Mouse (Mus musculus) gastrocnemius, adult 18-20 months (tissue): ENCODE results near the gene Sstr5. TPM values are rescaled to one million over a fixed set of nuclear protein-coding genes. Genes with fewer than 3 reads are reported as not detected.

Source experiments
- DNase-seq: peaks from one replicate; pipeline ENCODE4 v3.0.0; 2021; ENCODE audit warnings: low spot score
- total RNA-seq, 2 experiments: library from RNA; stranded (reverse); gene quantifications; 2 replicates each; pipeline ENCODE4 v1.2.3; 2021

The Sstr5 gene
- total RNA-seq, 2 experiments from 2014 or later, result not detected

- peak; percentile 60 for DNase-seq
Observed at GRCm38 (mm10) chr17:25474330-25475077, 22.6 kb downstream of the Sstr5 start.

- DNase-seq, result no peak
Observed at GRCm38 (mm10) chr17:25472044-25472443, 25.0 kb downstream of the Sstr5 start.

- DNase-seq, result no peak
Observed at GRCm38 (mm10) chr17:25471418-25471817, 25.7 kb downstream of the Sstr5 start.

- peak; percentile 44 for DNase-seq
Observed at GRCm38 (mm10) chr17:25469798-25470197, 27.3 kb downstream of the Sstr5 start.

GRCm38 (mm10) chr17:25468301-25468700, 28.8 kb downstream of the Sstr5 start:
- no peak for DNase-seq

GRCm38 (mm10) chr17:25467781-25468180, 29.3 kb downstream of the Sstr5 start:
- no peak for DNase-seq

- DNase-seq, result no peak
Observed at GRCm38 (mm10) chr17:25466257-25466656, 30.8 kb downstream of the Sstr5 start.

- no peak for DNase-seq
Observed at GRCm38 (mm10) chr17:25464091-25464490, 33.0 kb downstream of the Sstr5 start.

- no peak for DNase-seq
Observed at GRCm38 (mm10) chr17:25463326-25463945, 33.7 kb downstream of the Sstr5 start.

- no peak for DNase-seq
Observed at GRCm38 (mm10) chr17:25462236-25462875, 34.7 kb downstream of the Sstr5 start.

GRCm38 (mm10) chr17:25456540-25456939, 40.5 kb downstream of the Sstr5 start:
- DNase-seq, result no peak

- DNase-seq, result no peak
Observed at GRCm38 (mm10) chr17:25454272-25454671, 42.8 kb downstream of the Sstr5 start, which contains the start of gene Tekt4. Tekt4 (plus strand) TSS chr17:25454615.

GRCm38 (mm10) chr17:25452246-25452965, 44.7 kb downstream of the Sstr5 start:
- no peak for DNase-seq

GRCm38 (mm10) chr17:25450329-25450728, 46.8 kb downstream of the Sstr5 start:
- no peak for DNase-seq

- DNase-seq, result no peak
Observed at GRCm38 (mm10) chr17:25447865-25448264, 49.2 kb downstream of the Sstr5 start.

GRCm38 (mm10) chr17:25445841-25446240, 51.2 kb downstream of the Sstr5 start:
- DNase-seq, result no peak

GRCm38 (mm10) chr17:25445074-25445473, 52.0 kb downstream of the Sstr5 start:
- no peak for DNase-seq

GRCm38 (mm10) chr17:25442889-25443288, 54.2 kb downstream of the Sstr5 start:
- DNase-seq, result no peak

- DNase-seq, result no peak
Observed at GRCm38 (mm10) chr17:25441417-25441816, 55.7 kb downstream of the Sstr5 start.
